Mouse (Mus musculus) layer of hippocampus, postnatal 25 days (tissue): ENCODE data around the gene Acsbg1. TPM values are rescaled to one million over a fixed set of nuclear protein-coding genes. Genes with fewer than 3 reads are reported as not detected.
A peak's percentile ranks its signal among the peaks of the same experiment; 100 is the strongest.
"Not testable (repeated sequence)": the region's sequence is repeated elsewhere in the genome, so short reads cannot be mapped to it uniquely, and the experiment has no call there.

Experiments used
- DNase-seq, 2 experiments: peaks; one replicate each; pipeline ENCODE4 v3.0.0; 2022; ENCODE audit warnings: mixed read lengths in 2 of 2, low spot score in 1 of 2; ENCODE audit errors: extremely low spot score in 1 of 2
- total RNA-seq, 2 experiments: library from RNA; stranded (reverse); gene quantifications; 2 replicates each; pipeline ENCODE4 v1.2.3; 2021

Acsbg1 gene
- 100 to 1,000 TPM; 111 to 117 TPM for total RNA-seq

DNA sequence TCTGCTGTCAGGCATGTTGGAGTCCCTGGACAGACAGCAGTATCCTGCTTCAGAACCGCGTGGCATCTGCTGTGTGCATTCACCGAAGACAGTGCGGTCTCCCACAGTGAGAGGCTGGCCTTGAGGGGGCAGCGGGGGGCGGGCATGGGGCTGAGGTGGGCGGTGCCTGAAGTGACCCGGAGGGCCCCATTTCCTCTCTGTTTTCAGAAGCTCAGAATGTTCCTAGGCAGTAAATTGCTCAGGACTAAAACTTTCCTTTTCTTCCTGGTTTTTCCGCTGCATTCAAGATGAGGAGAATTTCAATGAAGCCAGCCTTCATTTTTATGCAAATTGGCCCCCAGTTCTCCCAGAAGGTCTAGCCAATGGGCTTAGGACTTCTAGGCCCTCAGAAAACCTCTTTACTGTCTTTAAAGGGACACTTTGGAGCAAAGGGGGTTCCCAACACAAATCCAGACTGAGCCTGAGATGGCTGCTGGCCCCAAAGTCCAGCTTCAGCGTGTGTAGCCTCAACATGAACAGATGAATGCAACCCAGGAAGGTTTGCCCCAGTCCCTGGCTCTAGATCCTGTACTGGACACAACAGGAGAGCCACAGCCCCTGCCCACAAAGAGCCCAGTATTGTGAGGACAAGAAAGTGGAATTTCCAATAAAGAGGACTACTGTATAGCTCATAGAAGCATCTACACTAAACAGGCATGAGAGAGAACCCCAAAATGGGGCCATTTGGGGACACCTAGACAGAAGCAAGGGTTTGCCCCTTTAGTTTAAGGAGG is at the start of gene Acsbg1:
Gene Acsbg1 (minus strand): TSS at position 266 of the 773 bp plus-strand sequence.
- peak in 1 of 2 experiments; percentile 20 for DNase-seq

DNA sequence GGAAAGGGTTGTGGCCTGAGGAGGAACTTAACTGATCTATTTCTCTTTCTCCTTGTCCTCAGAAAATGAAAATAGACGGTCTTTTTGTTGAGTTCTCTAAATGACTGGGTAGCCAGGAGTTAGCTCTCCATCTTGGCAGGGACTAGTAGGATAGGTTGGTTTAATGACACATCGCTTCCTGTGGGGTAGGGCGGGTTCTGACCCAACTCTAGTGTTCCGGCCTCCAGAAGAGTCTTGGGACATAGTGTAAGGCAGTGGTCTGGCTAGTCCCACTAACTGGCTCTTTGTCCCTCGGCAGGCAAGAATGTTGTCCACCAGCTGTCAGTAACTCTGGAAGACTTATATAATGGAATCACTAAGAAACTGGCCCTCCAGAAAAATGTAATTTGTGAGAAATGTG is 46.4 kb upstream of the Acsbg1 start:
- no peak for DNase-seq

GRCm38 (mm10) chr9:54707288-54707999 is 45.8 kb upstream of the Acsbg1 start:
- DNase-seq: no peak

DNA sequence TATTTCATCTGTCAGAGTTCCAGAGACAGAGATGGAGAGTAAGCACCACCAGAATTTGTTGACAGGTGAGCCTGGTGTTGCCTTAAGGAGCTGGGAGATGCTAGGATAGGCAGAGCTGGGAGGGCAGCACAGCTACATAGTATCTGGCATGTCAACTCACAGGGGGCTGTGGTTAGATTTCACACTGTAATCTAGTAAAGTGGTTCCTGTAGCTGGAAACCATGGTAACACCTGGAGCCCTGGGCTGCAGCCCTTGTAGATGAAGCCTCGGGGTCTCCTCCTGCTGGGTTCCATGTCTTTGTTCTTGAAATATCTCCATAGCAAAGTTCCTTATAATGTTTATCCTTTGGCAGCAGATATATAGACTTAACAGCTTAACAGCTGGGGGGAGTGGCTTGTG is 43.9 kb upstream of the Acsbg1 start:
- DNase-seq: no peak

- no peak for DNase-seq
Measured at GRCm38 (mm10) chr9:54704361-54704760, 42.7 kb upstream of the Acsbg1 start.

GRCm38 (mm10) chr9:54702581-54702980 is 40.9 kb upstream of the Acsbg1 start:
- no peak for DNase-seq

- DNase-seq: no peak
Measured at GRCm38 (mm10) chr9:54700746-54701145, 39.1 kb upstream of the Acsbg1 start.

GRCm38 (mm10) chr9:54700174-54700475 is 38.5 kb upstream of the Acsbg1 start:
- no peak for DNase-seq

DNA sequence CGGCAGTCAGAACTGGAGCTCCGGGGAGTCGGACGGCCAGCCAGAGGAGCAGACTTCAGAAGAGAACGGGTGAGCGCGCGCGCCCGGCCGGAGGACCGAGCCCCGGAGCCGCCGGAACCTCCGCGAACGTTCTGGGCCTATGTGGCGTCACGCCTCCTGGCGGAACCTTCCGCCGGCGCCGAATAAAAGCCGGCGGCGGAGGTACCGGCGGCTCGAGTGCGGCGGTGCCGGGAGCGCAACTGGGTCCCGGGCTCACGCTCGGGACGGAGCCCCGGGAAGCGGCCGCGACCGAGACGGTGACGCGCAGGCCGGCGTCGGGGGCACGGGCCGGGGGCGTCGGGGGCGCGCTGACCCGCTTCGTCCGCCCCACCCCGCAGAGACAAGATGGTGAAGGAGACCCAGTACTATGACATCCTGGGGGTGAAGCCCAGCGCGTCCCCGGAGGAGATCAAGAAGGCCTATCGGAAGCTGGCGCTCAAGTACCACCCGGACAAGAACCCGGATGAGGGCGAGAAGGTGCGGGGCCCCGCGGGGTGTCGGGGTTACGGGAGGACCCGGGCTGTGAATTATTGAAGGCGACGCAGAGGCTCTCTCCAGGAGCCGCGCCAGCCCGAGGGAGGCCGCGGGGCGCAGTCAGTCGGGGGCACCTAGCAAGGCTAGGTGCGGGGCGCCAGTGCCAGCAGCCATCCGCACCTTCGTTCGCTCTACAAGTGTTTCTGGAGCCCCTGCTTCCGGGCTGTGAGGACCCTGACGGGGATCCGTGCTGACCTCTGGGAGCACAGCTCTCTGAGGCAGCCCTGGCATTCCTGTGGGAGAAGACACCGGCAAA is 37.9 kb upstream of the Acsbg1 start:
- peak; percentile 74 to 81 for DNase-seq

DNA sequence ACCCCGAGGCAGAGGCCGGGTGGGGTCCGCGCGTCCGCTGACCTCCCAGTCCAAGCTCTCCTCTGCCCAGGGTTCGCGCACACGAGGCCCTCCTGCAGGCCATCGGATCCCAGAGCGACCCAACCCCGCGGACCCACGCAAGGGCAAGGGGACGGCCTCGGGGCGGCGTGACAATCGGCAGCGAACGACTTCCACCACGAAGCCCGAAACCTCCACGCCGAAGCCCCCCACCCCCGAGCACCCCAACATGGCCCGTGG is 37.3 kb upstream of the Acsbg1 start:
- no peak for DNase-seq

DNA sequence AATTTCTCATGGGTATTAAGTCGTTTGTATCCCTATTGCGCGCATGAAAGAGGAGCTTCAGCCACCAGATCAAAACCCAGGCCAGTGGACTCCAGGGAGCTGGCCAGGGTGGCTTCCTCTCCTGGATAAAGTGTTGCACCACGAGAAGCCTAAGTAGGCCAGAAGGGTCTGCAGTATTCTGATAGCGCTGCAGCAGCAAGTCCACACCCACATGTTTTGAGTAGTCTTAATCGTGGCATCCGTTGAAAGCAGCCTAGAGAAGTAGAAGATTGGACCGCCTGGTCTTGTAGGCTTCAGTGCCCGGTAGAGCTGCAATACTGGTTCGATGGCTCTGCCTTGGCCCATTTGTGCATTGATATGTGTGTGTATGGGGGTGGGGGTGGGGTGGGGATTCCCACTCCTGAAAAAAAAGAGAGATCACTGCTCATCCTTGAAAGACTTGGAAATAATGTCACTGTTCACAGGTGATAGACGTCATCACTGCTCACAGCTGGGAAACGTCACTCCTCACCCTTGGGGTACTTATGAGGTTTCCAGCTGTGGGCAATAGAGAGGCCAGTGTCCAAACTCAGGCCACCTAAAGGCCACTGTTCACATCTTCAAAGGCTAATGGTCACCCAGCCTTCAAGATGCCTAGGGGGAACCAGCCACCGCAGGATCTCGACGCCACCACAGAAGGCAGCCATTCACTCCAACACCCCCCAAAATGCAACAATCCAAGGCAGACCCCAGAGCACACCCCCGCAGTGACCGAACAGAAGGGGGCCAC is 36.8 kb upstream of the Acsbg1 start, which contains the start of gene Dnaja4:
Gene Dnaja4 (plus strand): TSS at position 556 of the 769 bp plus-strand sequence.
- no peak for DNase-seq

- not testable (repeated sequence) for DNase-seq
Measured at GRCm38 (mm10) chr9:54691241-54691805, 29.7 kb upstream of the Acsbg1 start.

GRCm38 (mm10) chr9:54690697-54691096 is 29.0 kb upstream of the Acsbg1 start:
- DNase-seq: not testable (repeated sequence)

GRCm38 (mm10) chr9:54689446-54689845 is 27.8 kb upstream of the Acsbg1 start:
- DNase-seq: no peak

GRCm38 (mm10) chr9:54687246-54688236 is 25.9 kb upstream of the Acsbg1 start:
- DNase-seq: peak in 1 of 2 experiments; percentile 46

DNA sequence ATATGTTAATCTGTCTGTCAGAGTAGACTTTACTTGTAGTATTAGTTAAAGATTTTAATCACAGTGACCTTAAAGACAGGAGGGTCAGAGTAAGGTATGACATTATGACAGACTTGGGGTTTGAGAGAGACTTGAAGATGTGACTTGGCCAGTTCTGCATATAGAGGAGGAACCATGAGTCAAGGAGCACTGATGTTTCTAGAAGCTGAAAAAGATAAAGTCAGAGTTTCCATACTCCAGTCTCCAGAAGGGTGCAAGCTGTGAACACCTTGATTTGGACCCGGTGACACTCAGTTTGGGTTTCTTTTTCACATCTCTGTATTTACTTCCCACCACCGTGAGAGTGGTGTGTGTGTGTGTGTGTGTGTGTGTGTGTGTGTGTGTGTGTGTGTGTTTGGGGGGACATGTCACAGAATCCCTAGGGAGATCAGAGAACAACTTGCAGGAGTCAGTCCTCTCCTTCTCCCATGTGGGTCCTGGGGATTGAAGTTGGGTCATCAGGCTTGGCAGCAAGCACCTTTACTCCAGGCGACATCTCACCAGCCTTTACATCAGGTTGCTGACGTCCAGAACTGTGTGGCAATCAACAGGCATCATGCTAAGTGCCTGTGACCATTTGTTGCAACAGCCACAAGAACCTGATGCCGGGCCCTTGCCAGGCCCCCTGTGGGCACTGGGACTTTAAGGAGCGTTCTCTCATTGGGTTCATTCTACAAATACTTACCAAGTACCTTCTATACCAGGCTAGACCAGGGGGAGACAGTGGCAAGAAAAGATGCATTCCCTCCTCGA is 22.3 kb upstream of the Acsbg1 start:
- DNase-seq: no peak

DNA sequence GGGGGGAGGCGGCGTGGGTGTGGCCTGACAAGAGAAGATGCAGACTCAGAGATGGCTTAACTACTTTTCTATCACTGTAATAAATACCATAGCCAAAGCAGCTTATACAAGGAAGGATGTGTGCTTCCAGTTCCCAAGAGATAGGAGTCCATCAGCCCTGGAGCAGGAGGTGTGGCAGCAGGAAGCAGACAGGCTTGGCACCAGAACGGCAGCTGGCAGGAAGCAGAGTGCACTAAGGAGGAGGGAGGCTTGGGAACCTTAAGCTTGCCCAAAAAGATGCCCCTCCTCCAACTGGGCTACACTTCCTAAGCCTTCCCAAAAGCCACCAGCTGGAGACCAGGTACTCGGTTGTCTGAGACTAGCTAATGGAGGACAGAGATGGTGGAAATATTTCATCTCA is 21.2 kb upstream of the Acsbg1 start:
- DNase-seq: no peak

GRCm38 (mm10) chr9:54676531-54676986 is 14.9 kb upstream of the Acsbg1 start:
- DNase-seq: peak; percentile 67 to 83
